Mouse (Mus musculus) hematopoietic multipotent progenitor cell, adult 10-12 weeks (in vitro differentiated cells): ENCODE data around the gene Nqo1. TPM values are rescaled to one million over a fixed set of nuclear protein-coding genes. Genes with fewer than 3 reads are reported as not detected.

Experiments used
- polyA plus RNA-seq: library from polyadenylated mRNA; stranded (reverse); fragments of >175 nt; gene quantifications from 2 replicates; pipeline ENCODE4 v1.2.3, GENCODE M21; 2012; ENCODE audit warnings: low replicate concordance

Gene Nqo1
- polyA plus RNA-seq, result 0.11 and 0.31 TPM in 2 replicates

GRCm38 (mm10) chr8:107403038-107403781 is at the start of gene Nqo1:
TSS of gene Nqo1 (minus strand) at chr8:107403206.

GRCm38 (mm10) chr8:107435962-107436831 is 33.2 kb upstream of the Nqo1 start, which contains the start of gene Wwp2:
TSS of gene Wwp2 (plus strand) at chr8:107436365.

DNA sequence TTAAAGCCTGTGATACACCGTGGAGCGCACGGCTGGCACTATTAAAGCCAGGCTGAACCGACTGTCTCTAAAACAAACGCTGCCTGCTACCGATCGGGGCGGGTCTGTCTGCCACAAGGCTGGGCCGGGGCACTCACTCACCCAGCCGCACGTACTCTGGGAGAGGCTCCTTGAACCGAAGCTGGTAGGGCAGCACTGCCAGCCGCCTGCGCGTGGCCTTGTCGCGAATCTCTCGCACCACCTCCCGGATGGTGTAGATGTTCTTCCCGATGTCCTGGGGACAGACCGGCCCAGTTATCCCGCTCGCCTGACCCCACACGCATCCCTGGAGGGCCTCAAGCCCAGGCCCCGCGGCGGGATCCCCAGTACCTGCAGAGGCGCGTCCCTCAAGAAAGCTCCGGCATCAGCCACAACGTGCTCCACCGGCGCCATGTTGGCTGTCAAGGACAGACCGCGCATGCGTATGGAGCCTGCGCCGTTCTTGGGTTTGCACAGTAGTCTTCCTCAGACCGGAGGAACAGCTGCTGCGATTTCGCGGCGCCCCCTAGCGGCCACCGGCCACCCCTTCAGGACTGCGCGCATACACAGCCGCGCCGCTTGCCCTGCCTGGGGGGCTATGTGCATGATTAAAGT is 21.7 kb upstream of the Nqo1 start, which contains the start of gene Nob1:
Nob1 (minus strand) TSS at position 455 of the 633 bp plus-strand sequence.

Other genes with a start within 250 kb of the Nqo1 start
- 7.1 and 22.6 TPM in 2 replicates for gene Nfat5, start 109.7 kb downstream of the Nqo1 start, polyA plus RNA-seq
- 7.3 and 29.7 TPM in 2 replicates for gene Nob1, start 21.8 kb upstream of the Nqo1 start, polyA plus RNA-seq
- gene Wwp2, start 33.2 kb upstream of the Nqo1 start, polyA plus RNA-seq, result 58.5 and 62.7 TPM in 2 replicates
- gene Psmd7, start 185.3 kb upstream of the Nqo1 start, polyA plus RNA-seq, result 14.8 and 15.2 TPM in 2 replicates